Mouse (Mus musculus) spleen, adult 12 weeks (tissue): Measurements from ENCODE around the gene Lpp.

Experiments
- DNase-seq: peaks from one replicate; pipeline ENCODE4 v3.0.0; 2022; ENCODE audit warnings: low spot score

The Lpp gene

DNA sequence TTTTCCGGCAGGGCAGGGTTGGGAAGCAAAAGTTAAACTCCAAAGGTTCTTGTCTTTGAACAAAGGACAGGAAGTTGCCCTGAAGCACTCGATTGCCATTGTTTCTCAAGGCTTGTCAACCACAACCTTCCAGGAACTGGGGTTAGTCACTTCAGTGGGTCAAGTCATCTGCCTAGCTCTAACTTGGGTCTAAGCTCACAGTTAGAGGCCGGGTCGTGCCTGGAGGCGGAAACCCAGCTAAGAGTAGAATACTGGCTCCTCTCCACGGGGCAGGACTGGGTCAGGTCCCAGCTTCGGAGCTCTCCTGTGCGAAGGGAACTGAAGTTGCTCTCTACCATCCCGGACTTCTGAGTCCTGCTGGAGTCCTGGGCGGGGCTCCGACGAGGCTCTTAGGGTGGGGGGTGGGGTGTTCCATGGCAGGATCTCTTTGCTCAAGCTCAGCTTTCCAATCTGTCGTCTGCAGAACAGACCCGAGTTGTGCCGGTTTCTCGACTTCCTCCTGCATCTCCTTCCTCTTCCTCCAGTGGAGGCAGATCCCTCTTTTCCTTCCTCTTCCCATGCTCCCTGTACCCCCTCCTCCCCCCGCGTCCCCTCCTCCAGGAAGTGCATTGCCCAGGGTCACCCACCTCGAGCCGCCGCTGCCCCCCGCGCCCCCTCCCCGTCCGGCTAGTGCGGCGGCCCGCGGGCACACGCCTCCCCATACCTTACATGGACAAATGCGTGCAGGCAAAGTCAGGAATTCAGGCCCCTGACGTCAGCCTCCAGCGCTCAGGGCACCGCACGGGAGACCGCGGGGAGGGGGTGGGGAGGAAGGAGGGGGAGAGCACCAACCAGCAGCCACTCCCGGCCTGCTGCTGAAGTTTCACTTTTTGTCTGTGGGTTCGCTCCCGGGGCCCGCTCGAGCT lies at the start of gene Lpp:
TSS of gene Lpp (plus strand) at position 857 of the 905 bp plus-strand sequence.
- DNase-seq: peak; percentile 12

GRCm38 (mm10) chr16:24347582-24348411 lies 45.5 kb upstream of the Lpp start:
- DNase-seq: peak; percentile 14

- DNase-seq: no peak
Observed at GRCm38 (mm10) chr16:24350306-24350705, 43.0 kb upstream of the Lpp start.

- no peak for DNase-seq
Observed at GRCm38 (mm10) chr16:24350751-24351150, 42.6 kb upstream of the Lpp start.

GRCm38 (mm10) chr16:24351811-24352210 lies 41.5 kb upstream of the Lpp start:
- no peak for DNase-seq

DNA sequence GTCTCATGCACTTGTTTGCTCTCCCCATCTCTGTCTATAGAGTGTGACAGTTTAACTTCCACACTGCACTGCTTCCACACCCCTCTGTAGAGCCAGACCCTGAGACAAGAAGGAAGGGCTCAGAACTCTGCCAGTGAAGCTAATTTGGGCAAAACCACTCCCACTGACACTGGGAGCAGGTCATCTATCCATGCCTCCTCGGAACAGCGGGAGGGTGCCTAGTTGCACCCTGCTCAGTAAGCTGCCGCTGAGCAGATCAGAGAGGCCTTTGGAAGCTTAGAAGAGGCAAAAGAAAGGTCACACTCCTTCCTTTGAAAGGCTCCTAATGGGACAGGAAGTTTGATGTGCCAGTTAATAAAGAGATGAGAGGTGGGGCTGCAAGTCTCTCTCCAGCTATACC lies 39.5 kb upstream of the Lpp start:
- no peak for DNase-seq

DNA sequence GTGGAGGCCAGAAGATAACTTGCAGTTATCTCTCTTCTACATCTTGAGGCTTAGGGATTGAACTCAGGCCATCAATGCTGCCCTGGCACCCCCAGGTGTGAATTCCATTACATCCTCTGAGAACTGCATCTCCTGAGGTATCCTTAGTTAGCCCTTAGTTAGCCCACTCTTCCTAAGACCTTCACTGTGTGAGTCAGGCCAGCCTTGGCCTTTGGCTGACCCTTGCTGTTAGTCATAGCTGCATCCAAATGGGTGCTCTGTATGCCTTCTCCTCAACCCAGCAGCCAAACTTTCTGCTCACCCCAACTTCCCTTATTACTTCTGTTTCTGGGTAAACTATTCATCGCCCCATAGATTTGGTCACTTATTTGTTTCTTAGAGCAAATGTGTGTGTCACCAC lies 31.6 kb upstream of the Lpp start:
- no peak for DNase-seq

GRCm38 (mm10) chr16:24364030-24364687 lies 29.1 kb upstream of the Lpp start:
- DNase-seq: no peak

- DNase-seq: no peak
Observed at GRCm38 (mm10) chr16:24365900-24366299, 27.4 kb upstream of the Lpp start.

GRCm38 (mm10) chr16:24367071-24367470 lies 26.2 kb upstream of the Lpp start:
- DNase-seq: no peak

- no peak for DNase-seq
Observed at GRCm38 (mm10) chr16:24367506-24367905, 25.8 kb upstream of the Lpp start.

GRCm38 (mm10) chr16:24376478-24376877 lies 16.8 kb upstream of the Lpp start:
- no peak for DNase-seq

GRCm38 (mm10) chr16:24390596-24390995 lies 2.7 kb upstream of the Lpp start:
- no peak for DNase-seq

DNA sequence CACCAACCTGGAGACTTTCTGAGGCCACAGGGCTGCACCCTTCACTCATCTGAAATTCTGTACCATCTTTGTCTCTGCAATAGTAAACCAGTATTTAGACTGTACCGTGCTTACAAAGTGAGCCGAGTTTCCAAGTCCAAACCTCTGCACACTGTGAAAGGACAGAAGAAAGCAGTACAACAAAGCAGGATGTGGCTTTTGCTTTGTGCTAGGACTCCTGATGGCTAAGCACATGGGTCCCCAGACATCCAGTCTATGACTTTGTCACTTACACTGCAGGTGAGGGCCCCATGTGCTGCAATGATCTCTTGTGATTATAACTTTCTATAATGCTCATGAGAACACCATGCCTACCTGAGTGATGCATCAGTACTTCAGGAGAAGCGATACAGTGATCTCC lies 2.2 kb upstream of the Lpp start:
- no peak for DNase-seq

DNA sequence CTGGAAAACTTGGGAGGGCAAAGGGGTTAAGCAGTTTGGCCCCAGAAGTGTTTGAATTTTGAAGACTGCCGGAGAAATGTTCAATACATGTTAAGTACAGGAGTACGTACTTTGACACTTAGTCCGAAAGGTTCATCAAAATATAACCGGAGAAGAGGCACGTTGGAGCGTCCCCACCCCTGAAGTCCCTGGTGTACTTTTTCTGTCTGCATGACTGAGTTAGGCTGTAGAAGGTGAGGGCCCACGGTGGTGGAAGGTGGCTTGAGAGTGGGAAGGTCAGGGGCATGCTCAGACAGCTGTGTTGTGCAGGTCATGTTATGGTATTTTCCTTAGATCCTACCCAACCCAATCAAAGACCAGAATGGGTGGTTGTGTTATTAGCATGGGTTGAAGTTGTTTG lies 1.4 kb upstream of the Lpp start:
- DNase-seq: no peak

- peak; percentile 6 for DNase-seq
Observed at GRCm38 (mm10) chr16:24393556-24394210, 376 bp downstream of the Lpp start.

GRCm38 (mm10) chr16:24394211-24394991 lies 1.1 kb downstream of the Lpp start:
- no peak for DNase-seq

DNA sequence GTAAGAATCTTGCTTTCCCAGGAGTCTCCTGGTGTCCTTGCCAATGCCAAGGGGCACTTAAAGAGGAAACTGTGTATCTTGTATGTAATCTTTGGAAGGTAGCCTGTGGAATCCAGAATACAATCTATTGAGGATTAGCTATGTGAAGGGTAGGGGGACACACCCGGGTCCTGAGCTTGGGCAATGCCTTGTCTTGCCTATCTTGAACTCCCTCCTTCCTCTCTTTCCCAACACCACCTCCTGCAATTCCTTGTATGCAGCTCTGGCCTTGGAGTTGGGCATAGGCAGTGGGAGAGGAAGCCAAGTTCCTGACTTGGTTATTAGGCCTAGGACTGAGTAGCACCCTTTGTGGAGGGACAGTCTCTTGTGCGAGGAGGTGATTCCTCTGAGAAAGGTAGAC lies 1.8 kb downstream of the Lpp start:
- no peak for DNase-seq

- DNase-seq: no peak
Observed at GRCm38 (mm10) chr16:24396504-24396903, 3.2 kb downstream of the Lpp start.

DNA sequence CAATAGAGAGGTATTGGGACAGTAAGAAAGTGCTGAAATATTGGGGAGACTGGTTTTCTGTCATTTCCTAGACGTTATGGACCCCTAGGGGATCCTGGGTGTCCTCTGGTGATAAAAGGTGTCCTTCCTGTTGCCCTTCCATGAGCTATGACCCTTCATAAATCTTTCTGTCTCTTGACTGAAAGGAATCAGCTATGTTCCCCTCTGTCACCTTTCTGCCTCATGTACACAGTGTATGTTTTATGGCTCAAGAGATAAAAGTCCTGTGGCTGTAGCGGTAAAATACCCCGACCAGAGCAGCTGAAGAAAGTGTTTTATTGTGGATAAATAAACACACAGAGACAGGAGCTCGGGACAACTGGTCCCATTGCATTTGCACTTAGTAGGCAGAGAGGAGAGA lies 5.2 kb downstream of the Lpp start:
- no peak for DNase-seq

- DNase-seq: no peak
Observed at GRCm38 (mm10) chr16:24398893-24399292, 5.6 kb downstream of the Lpp start.
